Comparison of ENCODE assay signal across 23 mouse cellular contexts in genomic region chr7:47157743-47158142, GRCm38 (mm10). TPM values are rescaled to one million over a fixed set of nuclear protein-coding genes. Genes with fewer than 3 reads are reported as not detected.
A peak's percentile ranks its signal among the peaks of the same experiment; 100 is the strongest.
DNase-seq lines count a peak whose midpoint lies in the region; ATAC-seq lines count a peak whose summit lies in the region.
"Had no signal": no experiment of that assay in that cellular context is flagged by ENCODE, and none has a peak within 500 bp of the region (broad histone marks: within the 10 kb centered on the region; RNA-seq: fewer than 3 reads in every experiment).

No protein-coding gene starts in this region.

- H3K36me3 ChIP-seq in kidney, embryonic 15.5 days = no peaks in the 10 kb centered on the region
- H3K36me3 ChIP-seq: embryonic facial prominence, embryonic 10.5 days; heart, embryonic 15.5 days; hindbrain, embryonic 15.5 days had no signal

- H3K4me2 ChIP-seq in kidney, embryonic 15.5 days = no peak overlapping the region
- H3K4me2 ChIP-seq: forebrain, embryonic 13.5 days; heart, embryonic 11.5 days; heart, embryonic 15.5 days; hindbrain, embryonic 15.5 days had no signal

- 85% methylated on average over 9 of the region's 9 CpGs for WGBS in kidney, embryonic 15.5 days

- peak; percentile 33 for DNase-seq in A20 (ENCODE audit: low read depth, low spot score)
- peak; percentile 17 to 22 for DNase-seq in B cell, adult 2 months
- no peak for DNase-seq in ovary, postnatal 36 days (ENCODE audit: low spot score)
- no peak for DNase-seq in kidney, adult 8-10 months
- DNase-seq: adrenal gland, postnatal 10 days; cerebellum, postnatal 36 days; gastrocnemius, postnatal 36 days; heart, adult 2 months had no signal

- 0 out of 2 replicates have a peak, but pooled peaks cover 4% of the 10 kb centered on the region for H3K4me1 ChIP-seq in kidney, embryonic 15.5 days
- H3K4me1 ChIP-seq: embryonic facial prominence, embryonic 10.5 days; heart, embryonic 15.5 days; hindbrain, embryonic 15.5 days had no signal

- H3K9ac ChIP-seq in kidney, embryonic 15.5 days = no peak overlapping the region
- H3K9ac ChIP-seq: forebrain, embryonic 13.5 days; heart, embryonic 15.5 days; hindbrain, embryonic 15.5 days had no signal

- H3K27me3 ChIP-seq in kidney, embryonic 15.5 days = 0 out of 2 replicates have a peak, but pooled peaks cover 6% of the 10 kb centered on the region
- H3K27me3 ChIP-seq: forebrain, embryonic 13.5 days; hindbrain, embryonic 15.5 days had no signal

- H3K4me3 ChIP-seq in kidney, embryonic 15.5 days (replicated peaks) = no peak overlapping the region
- H3K4me3 ChIP-seq: embryonic facial prominence, embryonic 10.5 days; forebrain, embryonic 13.5 days; heart, adult 2 months; heart, embryonic 15.5 days; hindbrain, embryonic 15.5 days had no signal

- ATAC-seq in hematopoietic stem cell, adult 5-6 weeks (replicated peaks in 1 of 2; ENCODE audit: insufficient read depth in 1 of 2, low FRiP score in 2 of 2, low TSS enrichment in 1 of 2, low read depth in 1 of 2, poor library complexity in 2 of 2, severe bottlenecking in 2 of 2) = peak; percentile 89 to 97
- ATAC-seq in neutrophil, adult 5-6 weeks (ENCODE audit: extremely low read depth, insufficient number of reproducible peaks, low FRiP score, poor library complexity, severe bottlenecking) = 0 out of 2 replicates have a peak, but pooled peaks have one; percentile 39
- ATAC-seq in kidney, embryonic 15.5 days (replicated peaks; ENCODE audit: low FRiP score) = no peak
- ATAC-seq: forebrain, embryonic 13.5 days had no signal

- H3K27ac ChIP-seq in kidney, embryonic 15.5 days = no peak overlapping the region
- H3K27ac ChIP-seq: embryonic facial prominence, embryonic 10.5 days; forebrain, embryonic 13.5 days; heart, adult 2 months; heart, embryonic 15.5 days; hindbrain, embryonic 15.5 days had no signal

- no peaks in the 10 kb centered on the region for H3K9me3 ChIP-seq in kidney, embryonic 15.5 days (replicated peaks)
- H3K9me3 ChIP-seq: forebrain, embryonic 13.5 days; heart, embryonic 15.5 days; hindbrain, embryonic 15.5 days had no signal

RNA-seq across cellular contexts. Expression of gene Ptpn5, which starts 24.3 kb away (rescaled TPM):
- 0.31 TPM in 1 of 2 replicates, not detected in the other for total RNA-seq in hematopoietic stem cell, adult 5-6 weeks (2017)
- total RNA-seq in neutrophil, adult 5-6 weeks (2017) = not detected in 2 replicates
- 0.66 and 0.92 TPM in 2 replicates for polyA plus RNA-seq in kidney, embryonic 15.5 days (2015; fragmentation: Nextera tagmentation; extraction: Ambion mirVana)
- total RNA-seq: gastrocnemius, adult 8-10 months; gastrocnemius, postnatal 36 days; heart, adult 2 months; heart, postnatal 25 days; MEL had no signal
- polyA plus RNA-seq: heart, adult 2 months had no signal

RNA-seq across cellular contexts. Expression of gene Mrgpra6, which starts 47.0 kb away (rescaled TPM):
- not detected in 2 replicates for total RNA-seq in hematopoietic stem cell, adult 5-6 weeks (2017)
- not detected in 2 replicates for total RNA-seq in neutrophil, adult 5-6 weeks (2017)
- not detected in 2 replicates for polyA plus RNA-seq in kidney, embryonic 15.5 days (2015; fragmentation: Nextera tagmentation; extraction: Ambion mirVana)
- total RNA-seq: adrenal gland, postnatal 10 days; adrenal gland, postnatal 4 days; gastrocnemius, adult 8-10 months; gastrocnemius, postnatal 36 days; heart, adult 2 months; heart, postnatal 25 days; MEL had no signal
- polyA plus RNA-seq: C2C12; embryonic facial prominence, embryonic 10.5 days; embryonic facial prominence, embryonic 14.5 days; forebrain, embryonic 13.5 days; heart, embryonic 11.5 days; heart, embryonic 15.5 days; hindbrain, embryonic 11.5 days; hindbrain, embryonic 15.5 days had no signal

Comparison
In these comparisons a context has a peak if more than half of its experiments do, and no peak if none do; other contexts are left out.
1. DNase-seq: peak in A20 (single experiment) and B cell, adult 2 months (2 of 2); none in ovary, postnatal 36 days (single experiment) and kidney, adult 8-10 months (0 of 2).